Mouse (Mus musculus): Measurements from ENCODE around the gene Pde4c. TPM values are rescaled to one million over a fixed set of nuclear protein-coding genes. Genes with fewer than 3 reads are reported as not detected.
A peak's percentile ranks its signal among the peaks of the same experiment; 100 is the strongest.

Pde4c gene
- polyA plus RNA-seq, 1 experiment: 1.1 TPM

DNA sequence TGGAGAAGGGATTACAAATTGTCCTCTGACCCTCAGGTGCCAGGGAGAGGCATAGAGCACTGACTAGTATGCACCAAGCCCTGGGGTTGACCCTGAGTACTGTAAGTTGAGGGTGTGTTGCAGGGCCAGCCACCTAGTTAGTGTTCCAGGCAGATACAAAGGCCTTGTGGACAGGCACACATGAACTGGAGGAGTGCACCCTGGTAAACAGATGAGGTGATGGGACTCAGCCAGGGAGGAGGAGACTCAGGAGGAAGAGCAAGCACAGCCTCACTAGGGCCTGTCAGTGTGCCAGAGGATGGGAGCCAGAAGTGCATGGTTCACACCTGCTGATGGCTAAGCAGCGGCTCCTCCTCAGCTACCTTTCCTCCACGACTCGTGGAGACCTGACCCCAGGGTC is 43.5 kb upstream of the Pde4c start:
- H3K4me1 ChIP-seq (ENCODE audit: control insufficient read depth, insufficient read depth, low read length): peaks cover 3% of the 10 kb centered on the region
- no peak overlapping the region for H3K4me3 ChIP-seq (ENCODE audit: control insufficient read depth, low read depth, low read length)
- H3K27ac ChIP-seq (ENCODE audit: control insufficient read depth, insufficient read depth, low read depth, low read length): no peak overlapping the region
- no peak for TF ChIP-seq CTCF (IDR thresholded peaks at IDR 0.05; ENCODE audit: control insufficient read depth, insufficient read depth, insufficient replicate concordance, low read depth, low read length)
- no peak for TF ChIP-seq POLR2A (IDR thresholded peaks at IDR 0.05; ENCODE audit: control insufficient read depth, low read depth, low read length)
- no peaks in the 10 kb centered on the region for H3K36me3 ChIP-seq (ENCODE audit: control insufficient read depth, insufficient read depth, low read length)
- no peaks in the 10 kb centered on the region for H3K27me3 ChIP-seq (ENCODE audit: control insufficient read depth, insufficient read depth, low read length)

DNA sequence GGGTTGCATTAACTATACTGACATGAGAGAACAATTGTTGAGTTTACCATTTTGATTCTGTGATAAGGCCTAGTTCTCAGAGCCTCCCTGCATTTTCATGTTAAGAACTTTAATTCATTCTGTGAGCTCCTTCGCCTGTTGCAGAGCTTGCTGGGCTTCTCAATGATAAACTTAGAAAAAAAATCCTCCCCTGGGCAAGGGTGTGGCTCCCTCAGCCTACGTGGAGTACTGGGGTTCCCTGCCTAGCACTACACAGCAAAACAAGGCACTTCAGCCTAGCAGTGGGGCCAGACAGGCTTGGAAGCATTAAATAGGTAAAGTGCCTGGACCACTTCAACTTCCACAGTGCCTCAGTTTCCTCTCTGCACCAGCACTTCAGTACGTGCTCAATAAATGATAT is 42.1 kb upstream of the Pde4c start:
- H3K27me3 ChIP-seq (ENCODE audit: control insufficient read depth, insufficient read depth, low read length): no peaks in the 10 kb centered on the region
- no peak overlapping the region for H3K4me3 ChIP-seq (ENCODE audit: control insufficient read depth, low read depth, low read length)
- no peak overlapping the region for H3K27ac ChIP-seq (ENCODE audit: control insufficient read depth, insufficient read depth, low read depth, low read length)
- peaks cover 3% of the 10 kb centered on the region for H3K4me1 ChIP-seq (ENCODE audit: control insufficient read depth, insufficient read depth, low read length)
- H3K36me3 ChIP-seq (ENCODE audit: control insufficient read depth, insufficient read depth, low read length): no peaks in the 10 kb centered on the region
- no peak for TF ChIP-seq POLR2A (IDR thresholded peaks at IDR 0.05; ENCODE audit: control insufficient read depth, low read depth, low read length)
- no peak for TF ChIP-seq CTCF (IDR thresholded peaks at IDR 0.05; ENCODE audit: control insufficient read depth, insufficient read depth, insufficient replicate concordance, low read depth, low read length)

DNA sequence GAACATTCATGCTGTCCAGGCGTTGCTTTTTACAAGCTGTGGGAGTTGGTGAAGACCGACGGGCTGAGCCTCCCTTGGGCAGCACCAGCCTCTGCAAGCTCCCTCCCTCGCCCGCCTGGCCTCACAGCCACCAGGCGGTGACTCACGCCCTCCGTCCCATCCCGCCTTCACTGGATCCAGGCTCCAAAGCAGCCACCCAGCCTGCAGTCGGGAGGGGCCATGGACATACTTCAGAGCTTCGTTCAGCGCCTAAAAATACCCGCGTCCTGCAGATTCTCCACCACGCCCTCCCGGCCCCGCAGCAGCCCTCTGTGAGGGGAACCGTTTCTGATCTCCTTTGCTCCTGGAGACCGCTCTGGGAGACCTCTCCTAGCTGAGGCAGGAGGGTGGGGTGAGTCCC is 41.3 kb upstream of the Pde4c start:
- Histone ChIP-seq H3K27ac (ENCODE audit: control insufficient read depth, insufficient read depth, low read depth, low read length) (no peak overlapping the region), H3K4me3 (ENCODE audit: control insufficient read depth, low read depth, low read length) (no peak overlapping the region)

DNA sequence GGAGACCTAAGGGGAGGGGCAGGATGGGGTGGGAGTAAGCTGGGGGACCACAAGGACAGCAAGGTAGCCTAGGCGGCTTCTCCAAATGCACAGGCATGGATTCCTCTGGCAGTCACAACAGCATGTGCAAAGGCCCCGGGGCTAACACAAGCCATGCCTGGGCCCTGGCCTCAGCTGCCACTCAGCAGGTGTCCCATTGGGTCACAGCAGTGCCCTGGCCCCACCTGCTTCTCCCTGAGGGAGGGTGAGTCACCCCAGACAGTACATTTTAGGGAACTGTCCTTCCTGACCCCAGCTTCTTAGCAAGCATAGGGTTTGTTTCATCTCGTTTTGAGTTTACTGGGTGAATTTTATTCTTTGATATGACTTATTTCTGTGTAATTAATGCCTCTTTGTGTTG is 40.8 kb upstream of the Pde4c start:
- Histone ChIP-seq H3K4me1 (ENCODE audit: control insufficient read depth, insufficient read depth, low read length) (peaks cover 3% of the 10 kb centered on the region), H3K36me3 (ENCODE audit: control insufficient read depth, insufficient read depth, low read length) (no peaks in the 10 kb centered on the region), H3K4me3 (ENCODE audit: control insufficient read depth, low read depth, low read length) (no peak overlapping the region), H3K27ac (ENCODE audit: control insufficient read depth, insufficient read depth, low read depth, low read length) (0 out of 2 replicates have a peak overlapping the region, but pooled peaks have one; percentile 23), H3K27me3 (ENCODE audit: control insufficient read depth, insufficient read depth, low read length) (no peaks in the 10 kb centered on the region)
- TF ChIP-seq POLR2A (IDR thresholded peaks at IDR 0.05; ENCODE audit: control insufficient read depth, low read depth, low read length): no peak
- TF ChIP-seq CTCF (IDR thresholded peaks at IDR 0.05; ENCODE audit: control insufficient read depth, insufficient read depth, insufficient replicate concordance, low read depth, low read length): no peak

More for the DNA sequence above, 41.3 kb upstream of the Pde4c start:
- TF ChIP-seq CTCF (IDR thresholded peaks at IDR 0.05; ENCODE audit: control insufficient read depth, insufficient read depth, insufficient replicate concordance, low read depth, low read length): no peak
- no peak for TF ChIP-seq POLR2A (IDR thresholded peaks at IDR 0.05; ENCODE audit: control insufficient read depth, low read depth, low read length)
- Histone ChIP-seq H3K4me1 (ENCODE audit: control insufficient read depth, insufficient read depth, low read length) (peaks cover 3% of the 10 kb centered on the region), H3K27me3 (ENCODE audit: control insufficient read depth, insufficient read depth, low read length) (no peaks in the 10 kb centered on the region), H3K36me3 (ENCODE audit: control insufficient read depth, insufficient read depth, low read length) (no peaks in the 10 kb centered on the region)

DNA sequence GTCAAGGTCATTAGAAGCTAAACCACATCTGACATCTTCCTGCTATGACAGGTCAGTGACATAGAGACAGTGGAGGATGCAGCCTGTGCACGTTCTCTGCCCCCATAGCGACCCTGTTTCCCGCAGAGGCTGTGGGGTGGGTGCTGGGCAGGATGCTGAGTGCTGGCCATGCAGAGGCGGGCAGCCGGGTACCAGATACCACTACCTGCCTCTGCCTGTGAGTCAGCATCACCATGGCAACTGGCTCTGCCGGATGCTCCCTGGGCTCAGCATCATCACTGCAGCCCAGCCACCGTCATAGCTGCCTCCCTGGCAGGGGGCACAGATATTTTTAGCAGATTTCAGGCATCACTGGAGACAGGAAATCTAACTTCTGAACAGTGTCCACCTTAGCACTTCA is 39.2 kb upstream of the Pde4c start:
- Histone ChIP-seq H3K36me3 (ENCODE audit: control insufficient read depth, insufficient read depth, low read length) (no peaks in the 10 kb centered on the region), H3K4me3 (ENCODE audit: control insufficient read depth, low read depth, low read length) (no peak overlapping the region), H3K4me1 (ENCODE audit: control insufficient read depth, insufficient read depth, low read length) (peaks cover 5% of the 10 kb centered on the region), H3K27ac (ENCODE audit: control insufficient read depth, insufficient read depth, low read depth, low read length) (no peak overlapping the region), H3K27me3 (ENCODE audit: control insufficient read depth, insufficient read depth, low read length) (no peaks in the 10 kb centered on the region)
- TF ChIP-seq CTCF (IDR thresholded peaks at IDR 0.05; ENCODE audit: control insufficient read depth, insufficient read depth, insufficient replicate concordance, low read depth, low read length): no peak
- TF ChIP-seq POLR2A (IDR thresholded peaks at IDR 0.05; ENCODE audit: control insufficient read depth, low read depth, low read length): no peak

DNA sequence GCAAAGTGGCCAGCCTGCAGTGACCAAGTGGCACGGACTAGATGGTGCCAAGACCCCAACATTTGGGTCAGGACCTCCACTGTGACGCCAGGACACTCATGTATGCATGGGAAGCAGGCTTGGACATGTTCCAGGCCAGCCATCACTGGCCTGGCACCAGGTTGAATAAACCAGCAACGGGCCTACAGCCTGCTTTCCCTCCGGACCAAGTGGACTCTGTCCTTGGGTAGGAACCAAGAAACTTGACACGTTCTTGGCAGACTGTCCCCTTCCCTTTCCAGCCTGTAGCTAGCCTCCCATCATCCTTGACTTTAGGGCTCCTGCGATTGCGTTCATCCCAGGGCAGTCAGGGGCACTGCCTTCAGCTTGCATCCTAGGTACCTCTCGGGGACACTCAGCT is 35.9 kb upstream of the Pde4c start:
- TF ChIP-seq CTCF (IDR thresholded peaks at IDR 0.05; ENCODE audit: control insufficient read depth, insufficient read depth, insufficient replicate concordance, low read depth, low read length) (no peak), POLR2A (IDR thresholded peaks at IDR 0.05; ENCODE audit: control insufficient read depth, low read depth, low read length) (0 out of 2 replicates have a peak, but pooled peaks have one; percentile 36)
- Histone ChIP-seq H3K4me1 (ENCODE audit: control insufficient read depth, insufficient read depth, low read length) (peaks cover 9% of the 10 kb centered on the region), H3K36me3 (ENCODE audit: control insufficient read depth, insufficient read depth, low read length) (no peaks in the 10 kb centered on the region), H3K27me3 (ENCODE audit: control insufficient read depth, insufficient read depth, low read length) (no peaks in the 10 kb centered on the region), H3K27ac (ENCODE audit: control insufficient read depth, insufficient read depth, low read depth, low read length) (0 out of 2 replicates have a peak overlapping the region, but pooled peaks have one; percentile 1), H3K4me3 (ENCODE audit: control insufficient read depth, low read depth, low read length) (no peak overlapping the region)

DNA sequence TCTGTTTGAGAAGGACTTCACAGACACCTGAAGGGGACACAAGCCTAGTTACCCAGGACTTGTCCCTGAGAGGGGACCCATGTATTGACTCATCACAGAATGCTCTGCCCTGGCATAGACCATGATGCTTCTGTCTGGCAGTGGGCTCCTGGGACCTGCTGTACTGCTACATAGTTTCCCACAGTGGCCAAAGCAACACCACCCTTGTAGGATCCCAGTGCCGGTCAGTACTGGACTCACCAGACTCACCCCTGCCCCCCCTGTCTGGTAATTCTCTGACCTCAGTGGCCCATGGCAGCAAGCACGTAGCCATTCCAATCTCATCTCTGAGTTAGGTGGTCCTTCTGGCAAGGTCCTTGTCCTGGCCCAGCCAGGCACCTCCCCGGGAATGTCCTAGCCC is 35.4 kb upstream of the Pde4c start:
- TF ChIP-seq POLR2A (IDR thresholded peaks at IDR 0.05; ENCODE audit: control insufficient read depth, low read depth, low read length): no peak
- no peak for TF ChIP-seq CTCF (IDR thresholded peaks at IDR 0.05; ENCODE audit: control insufficient read depth, insufficient read depth, insufficient replicate concordance, low read depth, low read length)
- no peak overlapping the region for H3K4me3 ChIP-seq (ENCODE audit: control insufficient read depth, low read depth, low read length)
- H3K4me1 ChIP-seq (ENCODE audit: control insufficient read depth, insufficient read depth, low read length): peaks cover 9% of the 10 kb centered on the region
- no peaks in the 10 kb centered on the region for H3K36me3 ChIP-seq (ENCODE audit: control insufficient read depth, insufficient read depth, low read length)
- H3K27ac ChIP-seq (ENCODE audit: control insufficient read depth, insufficient read depth, low read depth, low read length): no peak overlapping the region
- no peaks in the 10 kb centered on the region for H3K27me3 ChIP-seq (ENCODE audit: control insufficient read depth, insufficient read depth, low read length)

DNA sequence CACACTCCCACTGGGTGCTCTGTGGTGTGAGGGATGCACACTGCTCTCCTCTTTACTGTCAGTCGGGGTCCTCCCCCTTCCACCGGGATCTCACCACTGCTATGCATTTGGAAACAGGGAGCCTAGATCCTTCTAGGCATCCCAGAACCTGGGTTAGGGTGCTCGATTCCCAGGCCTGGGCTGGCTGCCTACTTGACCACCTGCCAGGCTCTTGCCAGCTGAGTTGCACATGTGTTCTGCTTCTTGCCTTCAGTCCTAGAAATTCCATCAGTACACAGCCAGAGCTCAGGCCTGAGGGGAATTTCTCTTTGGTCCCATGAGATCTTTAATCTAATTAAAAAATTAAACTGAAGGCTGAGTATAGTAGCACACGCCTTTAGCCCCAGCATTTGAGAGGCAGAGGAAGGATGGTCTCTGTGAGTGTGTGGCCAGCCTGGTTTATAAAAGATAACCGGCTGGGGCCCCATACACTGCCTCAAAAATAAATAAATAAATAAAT is 33.6 kb upstream of the Pde4c start:
- Histone ChIP-seq H3K4me3 (ENCODE audit: control insufficient read depth, low read depth, low read length) (no peak overlapping the region), H3K27ac (ENCODE audit: control insufficient read depth, insufficient read depth, low read depth, low read length) (no peak overlapping the region), H3K4me1 (ENCODE audit: control insufficient read depth, insufficient read depth, low read length) (peaks cover 13% of the 10 kb centered on the region), H3K36me3 (ENCODE audit: control insufficient read depth, insufficient read depth, low read length) (no peaks in the 10 kb centered on the region), H3K27me3 (ENCODE audit: control insufficient read depth, insufficient read depth, low read length) (no peaks in the 10 kb centered on the region)
- TF ChIP-seq POLR2A (IDR thresholded peaks at IDR 0.05; ENCODE audit: control insufficient read depth, low read depth, low read length): no peak
- TF ChIP-seq CTCF (IDR thresholded peaks at IDR 0.05; ENCODE audit: control insufficient read depth, insufficient read depth, insufficient replicate concordance, low read depth, low read length): no peak
